Mouse (Mus musculus) lung, postnatal 0 days (tissue): ENCODE results near the gene Nsd2. TPM values are rescaled to one million over a fixed set of nuclear protein-coding genes. Genes with fewer than 3 reads are reported as not detected.
A peak's percentile ranks its signal among the peaks of the same experiment; 100 is the strongest.

Experiments used
- ATAC-seq: fragments of 200-750 bp; cut with Nextera tagmentation; 2 replicates; pipeline ENCODE4 v1.8.0; 2017; ENCODE audit warnings: moderate library complexity
- DNase-seq: peaks from one replicate; pipeline ENCODE4 v3.0.0-alpha.2; 2016; ENCODE audit warnings: low spot score
- H3K27ac ChIP-seq: fragments of 300-500 bp; sonication (generic); 2 replicates; pipeline ENCODE4 v1.5.1; 2014; ENCODE audit warnings: antibody characterized with exemption, mild to moderate bottlenecking, low read length, mixed read lengths
- H3K27me3 ChIP-seq: fragments of 300-500 bp; sonication (generic); replicated peaks from 2 replicates; pipeline ENCODE4 v1.6.1; 2014; ENCODE audit warnings: low read length, mixed read lengths; ENCODE audit not compliant: insufficient read depth
- H3K36me3 ChIP-seq: fragments of 300-500 bp; sonication (generic); 2 replicates; pipeline ENCODE4 v1.6.1; 2014; ENCODE audit warnings: low read length, mixed read lengths; ENCODE audit not compliant: insufficient read depth
- H3K4me1 ChIP-seq: fragments of 300-500 bp; sonication (generic); 2 replicates; pipeline ENCODE4 v1.6.1; 2014; ENCODE audit warnings: antibody characterized with exemption, low read depth, low read length, mixed read lengths; ENCODE audit not compliant: insufficient read depth
- H3K4me2 ChIP-seq: fragments of 300-500 bp; sonication (generic); replicated peaks from 2 replicates; pipeline ENCODE4 v1.6.1; 2014; ENCODE audit warnings: low read depth, mild to moderate bottlenecking, low read length, moderate library complexity, mixed read lengths
- H3K4me3 ChIP-seq: fragments of 300-500 bp; sonication (generic); 2 replicates; pipeline ENCODE4 v1.5.1; 2014; ENCODE audit warnings: low read depth, low read length
- H3K9ac ChIP-seq: fragments of 300-500 bp; sonication (generic); replicated peaks from 2 replicates; pipeline ENCODE4 v1.6.1; 2014; ENCODE audit warnings: low read depth, mild to moderate bottlenecking
- H3K9me3 ChIP-seq: fragments of 300-500 bp; sonication (generic); 2 replicates; pipeline ENCODE4 v1.6.1; 2016; ENCODE audit warnings: low read length, mixed read lengths
- CTCF ChIP-seq: IDR thresholded peaks from 2 replicates; pipeline ENCODE4 v1.5.1; 2016; ENCODE audit warnings: antibody characterized with exemption, mild to moderate bottlenecking
- EP300 ChIP-seq: IDR thresholded peaks from 2 replicates; pipeline ENCODE4 v1.6.1; 2016; ENCODE audit warnings: antibody characterized with exemption, mild to moderate bottlenecking, control low read depth
- WGBS: fragments of 180-500 bp; shearing (Covaris S2); extraction: QIAGEN DNeasy Blood & Tissue Kit; methylation state at CpG from one replicate; pipeline ENCODE4 v1.1.7; 2014; 5-methylcytosine and 5-hydroxymethylcytosine counted together
- polyA plus RNA-seq: library from polyadenylated mRNA; unstranded; fragments of >200 nt; fragmentation: Nextera tagmentation; extraction: Ambion mirVana; gene quantifications from 2 replicates; pipeline ENCODE4 v1.2.1, GENCODE M21; 2015

Gene Nsd2
- polyA plus RNA-seq, 1 experiment from 2014 or later = 13.5 TPM

DNA sequence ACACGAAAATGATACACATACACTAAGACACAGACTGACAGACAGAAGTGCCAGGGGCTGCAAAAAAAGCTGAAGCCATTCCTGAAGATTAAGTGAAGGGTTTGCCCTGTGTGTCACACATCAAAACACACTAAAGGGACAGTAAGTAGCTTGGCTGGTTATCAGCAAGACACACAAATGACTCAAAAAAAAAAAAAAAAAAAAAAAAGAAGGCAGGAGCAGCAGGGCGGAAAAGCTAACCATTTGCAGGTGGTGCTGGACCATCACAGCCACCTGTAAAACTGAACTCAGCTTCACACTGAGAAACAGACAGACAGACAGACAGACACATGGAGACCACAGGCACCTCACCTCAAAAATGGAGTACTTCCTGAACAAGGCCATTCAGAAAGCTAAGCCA, 113.6 kb downstream of the Nsd2 start:
- DNase-seq = no peak
- Histone ChIP-seq H3K4me3 (no peak overlapping the region), H3K4me2 (no peak overlapping the region), H3K27me3 (no peaks in the 10 kb centered on the region), H3K27ac (no peak overlapping the region), H3K4me1 (peaks cover 15% of the 10 kb centered on the region; the same call in 1 of the 2 replicates), H3K9ac (no peak overlapping the region), H3K36me3 (no peaks in the 10 kb centered on the region), H3K9me3 (no peaks in the 10 kb centered on the region)
- TF ChIP-seq CTCF = no peak
- no peak for TF ChIP-seq EP300
- WGBS = 86% methylated on average over 2 of the region's 2 CpGs
- ATAC-seq = no peak

DNA sequence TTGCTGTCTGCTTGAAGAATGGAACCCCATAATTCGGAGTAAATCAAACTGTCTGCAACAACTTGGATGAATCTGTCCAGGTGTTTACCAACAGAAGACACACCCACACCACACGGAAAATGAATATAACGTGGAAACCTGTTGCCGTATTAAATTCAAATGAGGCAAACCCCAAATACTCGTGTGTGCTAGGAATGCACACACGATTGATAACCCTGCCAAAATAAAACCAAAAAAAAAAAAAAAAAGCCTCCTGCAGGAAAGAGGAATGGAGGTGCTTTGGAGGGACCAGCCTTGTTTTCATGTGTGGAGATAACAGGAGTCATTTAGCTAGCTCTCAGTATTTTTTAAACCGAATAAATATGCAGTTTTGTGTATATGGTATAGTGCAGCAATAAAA, 114.4 kb downstream of the Nsd2 start:
- peak overlapping the region; percentile 68; the same call in 1 of the 2 replicates for H3K4me2 ChIP-seq
- H3K9me3 ChIP-seq = no peaks in the 10 kb centered on the region
- TF ChIP-seq EP300 (no peak), CTCF (no peak)
- H3K4me3 ChIP-seq = peak overlapping the region; percentile 66; the same call in 1 of the 2 replicates
- ATAC-seq (no peak), DNase-seq (no peak)
- H3K27ac ChIP-seq = no peak overlapping the region
- WGBS = 62% methylated on average over 7 of the region's 7 CpGs
- H3K36me3 ChIP-seq = no peaks in the 10 kb centered on the region
- H3K4me1 ChIP-seq = peaks cover 15% of the 10 kb centered on the region; the same call in 1 of the 2 replicates
- no peaks in the 10 kb centered on the region for H3K27me3 ChIP-seq
- H3K9ac ChIP-seq = no peak overlapping the region

DNA sequence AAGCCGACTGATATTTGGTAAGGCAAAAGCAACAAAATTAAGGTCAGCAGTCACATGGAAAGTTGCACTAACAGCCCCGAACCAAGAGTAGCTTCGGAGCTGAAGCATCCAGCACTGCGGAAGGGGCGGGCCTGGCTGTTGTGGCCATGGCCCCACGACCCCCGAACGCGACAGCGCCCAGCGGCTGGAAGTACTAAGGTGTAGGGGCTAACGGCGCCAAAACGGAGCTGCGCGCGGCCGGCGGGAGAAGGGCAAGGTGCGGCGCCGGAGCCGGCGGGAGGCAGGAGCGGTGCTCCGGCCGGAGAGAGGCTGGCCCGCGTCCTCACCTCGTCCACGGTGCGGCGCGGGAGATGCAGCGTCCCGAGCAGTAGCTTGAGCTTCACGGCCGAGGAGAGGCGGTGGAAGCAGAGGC, 115.2 kb downstream of the Nsd2 start:
- WGBS = under 1% methylated on average over 33 of the region's 39 CpGs
- ATAC-seq = peak; percentile 54

DNA sequence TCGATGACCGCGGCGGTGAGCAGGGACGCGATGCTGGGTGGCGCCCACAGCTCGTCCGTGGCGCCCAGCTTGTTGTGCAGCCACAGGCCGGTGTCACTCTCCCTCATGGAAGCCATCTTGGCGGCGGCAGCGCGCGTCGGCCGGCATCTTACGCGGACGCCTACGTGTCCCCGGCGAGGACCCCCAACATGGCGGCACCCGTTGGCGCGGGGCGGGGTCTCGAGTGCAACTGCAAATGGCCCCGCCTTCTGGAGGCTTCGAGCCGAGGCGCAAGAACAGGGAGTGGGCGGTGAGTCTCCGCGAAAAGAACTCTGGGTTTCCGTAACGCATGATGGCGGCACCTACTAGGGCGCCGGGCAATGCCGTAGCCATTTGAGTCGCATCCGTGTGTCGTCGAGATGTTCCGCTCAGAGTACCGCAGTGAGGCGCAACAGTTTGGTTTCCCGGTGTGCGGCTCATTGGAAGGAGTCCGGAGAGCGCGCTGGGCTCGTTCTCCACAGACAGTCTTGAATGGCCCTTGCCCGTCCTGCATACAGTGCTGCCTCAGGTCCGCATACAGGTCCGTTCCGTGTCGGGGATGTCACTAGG, 115.7 kb downstream of the Nsd2 start, which contains the start of gene Nelfa:
Gene Nelfa, minus strand, starts transcription at position 294 of the 588 bp plus-strand sequence.
- Histone ChIP-seq H3K4me1 (peaks cover 15% of the 10 kb centered on the region; the same call in 1 of the 2 replicates), H3K4me2 (peak within 1 kb of the TSS; percentile 68), H3K27ac (peak within 1 kb of the TSS; percentile 89), H3K27me3 (no peaks in the 10 kb centered on the region), H3K9me3 (no peaks in the 10 kb centered on the region), H3K36me3 (no peaks in the 10 kb centered on the region), H3K4me3 (peak within 1 kb of the TSS; percentile 66), H3K9ac (peak within 1 kb of the TSS; percentile 75)
- TF ChIP-seq EP300 (no peak), CTCF (peak; percentile 54)
- WGBS = under 1% methylated on average over 59 of the region's 61 CpGs
- DNase-seq (peak; percentile 100), ATAC-seq (peak; percentile 99)

More for the DNA sequence above, 115.2 kb downstream of the Nsd2 start:
- H3K36me3 ChIP-seq = no peaks in the 10 kb centered on the region
- no peaks in the 10 kb centered on the region for H3K9me3 ChIP-seq
- H3K27me3 ChIP-seq = no peaks in the 10 kb centered on the region
- TF ChIP-seq CTCF (peak; percentile 32; the same call in 1 of the 2 replicates), EP300 (no peak)
- peak; percentile 41 for DNase-seq
- H3K27ac ChIP-seq = peak overlapping the region; percentile 89
- peak overlapping the region; percentile 68 for H3K4me2 ChIP-seq
- peak overlapping the region; percentile 66 for H3K4me3 ChIP-seq
- peaks cover 15% of the 10 kb centered on the region; the same call in 1 of the 2 replicates for H3K4me1 ChIP-seq
- H3K9ac ChIP-seq = peak overlapping the region; percentile 75

DNA sequence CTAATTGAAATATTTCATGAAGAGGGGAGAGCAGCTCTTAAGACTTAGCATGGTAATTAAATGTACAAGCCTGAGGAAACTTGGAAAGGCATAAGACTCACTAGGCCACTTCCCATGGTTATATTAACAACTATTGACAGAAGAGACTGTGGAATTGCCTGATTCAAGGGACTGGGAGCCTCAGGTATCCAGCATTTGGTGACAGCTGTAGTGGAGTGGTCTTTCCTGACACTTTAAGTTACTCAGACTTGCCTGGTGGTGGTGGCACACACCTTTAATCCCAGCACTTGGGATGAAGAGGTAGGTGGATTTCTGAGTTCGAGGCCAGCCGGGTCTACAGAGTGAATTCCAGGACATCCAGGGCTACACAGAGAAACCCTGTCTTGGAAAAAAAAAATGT, 116.7 kb downstream of the Nsd2 start:
- Histone ChIP-seq H3K27ac (peak overlapping the region; percentile 89; the same call in 1 of the 2 replicates), H3K27me3 (no peaks in the 10 kb centered on the region), H3K9ac (no peak overlapping the region), H3K36me3 (no peaks in the 10 kb centered on the region), H3K4me2 (peak overlapping the region; percentile 68), H3K4me3 (no peak overlapping the region), H3K9me3 (no peaks in the 10 kb centered on the region), H3K4me1 (peaks cover 15% of the 10 kb centered on the region; the same call in 1 of the 2 replicates)
- WGBS = 100% methylated on average over 2 of the region's 2 CpGs
- TF ChIP-seq EP300 (no peak), CTCF (no peak)
- ATAC-seq = no peak
- no peak for DNase-seq

DNA sequence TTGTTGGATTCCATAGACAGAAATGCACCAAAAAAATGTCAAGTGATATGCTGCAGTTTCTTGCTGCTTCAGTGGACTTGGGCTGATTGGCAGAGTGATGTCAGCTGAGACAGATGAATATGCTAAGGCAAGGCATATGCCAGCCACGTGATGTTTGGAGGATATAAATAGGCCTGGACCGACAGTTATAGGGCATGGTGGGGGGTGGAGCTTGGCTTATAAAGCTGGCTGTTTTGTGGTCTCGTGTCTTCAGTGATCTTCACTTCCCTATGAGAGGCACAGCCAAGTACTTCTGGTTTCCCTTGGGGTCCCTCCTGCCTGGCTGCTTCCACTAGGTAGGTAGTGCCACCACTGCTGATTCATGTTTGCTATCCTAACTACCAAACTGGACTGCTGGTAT, 117.9 kb downstream of the Nsd2 start:
- DNase-seq = no peak
- H3K9ac ChIP-seq = no peak overlapping the region
- H3K27me3 ChIP-seq = no peaks in the 10 kb centered on the region
- H3K4me2 ChIP-seq = no peak overlapping the region
- no peak for ATAC-seq
- H3K27ac ChIP-seq = no peak overlapping the region
- H3K9me3 ChIP-seq = no peaks in the 10 kb centered on the region
- TF ChIP-seq EP300 (no peak), CTCF (no peak)
- no peak overlapping the region for H3K4me3 ChIP-seq
- WGBS = 93% methylated on average over 3 of the region's 3 CpGs
- no peaks in the 10 kb centered on the region for H3K36me3 ChIP-seq
- H3K4me1 ChIP-seq = peaks cover 15% of the 10 kb centered on the region; the same call in 1 of the 2 replicates
